Mouse (Mus musculus) adrenal gland, postnatal 14 days (tissue): ENCODE results near the gene Slc4a5. TPM values are rescaled to one million over a fixed set of nuclear protein-coding genes. Genes with fewer than 3 reads are reported as not detected.
A peak's percentile ranks its signal among the peaks of the same experiment; 100 is the strongest.

ENCODE experiments used
- DNase-seq: peaks from one replicate; pipeline ENCODE4 v3.0.0; 2021; ENCODE audit warnings: mixed read lengths
- long read RNA-seq, 2 experiments: library from polyadenylated mRNA; stranded (forward); transcript quantifications; one replicate each; pipeline ENCODE4 v2.0.0; 2021
- total RNA-seq: library from RNA; stranded (reverse); gene quantifications from 2 replicates; pipeline ENCODE4 v1.2.3, GENCODE M21; 2021

Slc4a5 gene
- total RNA-seq = 0.30 and 0.98 TPM in 2 replicates
- long read RNA-seq, experiment 1 = 0 reads
- long read RNA-seq, experiment 2 = 0 reads

DNA sequence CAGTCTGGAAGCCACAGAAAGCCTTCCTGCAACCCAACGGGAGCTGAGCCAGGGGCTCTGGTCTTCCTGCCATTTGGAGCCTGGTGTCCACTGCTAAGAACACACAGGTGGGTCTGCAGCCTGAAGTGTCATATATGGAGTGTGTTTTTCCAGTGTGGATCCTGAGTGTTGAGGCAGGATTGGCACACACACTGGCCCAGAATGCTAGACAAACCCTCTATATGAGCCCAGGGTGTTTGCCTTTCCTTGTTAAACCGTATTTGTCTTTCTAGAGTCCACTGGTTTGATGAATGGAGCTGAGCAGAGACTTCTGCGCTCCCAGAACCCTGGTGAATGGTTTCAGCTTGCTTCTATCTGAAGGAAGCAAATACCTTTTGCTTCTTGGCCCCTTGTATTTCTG is at the start of gene Slc4a5:
TSS of gene Slc4a5 (plus strand) at position 15 of the 400 bp plus-strand sequence.
- DNase-seq = no peak

DNA sequence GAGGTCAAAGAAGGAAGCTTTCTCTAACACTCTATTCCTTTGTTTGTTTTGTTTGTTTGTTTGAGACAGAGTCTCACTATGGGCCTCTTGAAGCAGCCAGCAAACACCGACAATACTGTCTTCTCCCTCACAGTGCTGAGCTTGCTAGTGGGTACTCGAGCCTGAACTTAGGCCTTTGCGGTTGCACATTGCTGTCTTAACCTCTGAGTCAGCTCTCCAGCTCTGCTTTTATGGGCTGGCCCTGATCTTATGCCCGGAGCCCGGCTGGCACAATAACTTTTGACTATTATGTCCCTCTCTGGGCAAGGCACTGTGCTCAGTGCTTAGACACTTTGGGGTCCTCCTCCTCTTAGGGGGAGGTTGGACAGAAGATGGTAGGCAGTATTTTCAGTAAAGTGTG is 49.8 kb upstream of the Slc4a5 start:
- DNase-seq = peak; percentile 53

DNA sequence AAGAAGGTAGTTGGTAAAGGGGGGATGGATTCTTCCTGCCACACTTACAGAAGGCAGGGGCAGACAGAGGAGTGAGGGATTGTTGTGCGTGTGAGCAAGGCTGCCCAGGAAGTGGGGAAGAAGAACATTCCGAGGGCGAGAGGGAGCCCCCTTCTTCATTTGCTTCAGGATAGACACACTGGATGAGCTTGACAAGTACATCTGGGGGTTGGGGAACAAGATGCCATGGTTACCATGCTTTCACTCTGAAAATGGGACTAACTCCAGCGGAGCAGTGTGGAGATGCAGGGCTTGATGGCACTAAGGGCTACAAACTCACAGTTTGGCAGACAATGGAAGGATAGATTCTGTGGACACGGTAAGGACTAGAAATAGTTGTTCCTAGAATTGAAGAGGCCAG is 48.6 kb upstream of the Slc4a5 start:
- no peak for DNase-seq

DNA sequence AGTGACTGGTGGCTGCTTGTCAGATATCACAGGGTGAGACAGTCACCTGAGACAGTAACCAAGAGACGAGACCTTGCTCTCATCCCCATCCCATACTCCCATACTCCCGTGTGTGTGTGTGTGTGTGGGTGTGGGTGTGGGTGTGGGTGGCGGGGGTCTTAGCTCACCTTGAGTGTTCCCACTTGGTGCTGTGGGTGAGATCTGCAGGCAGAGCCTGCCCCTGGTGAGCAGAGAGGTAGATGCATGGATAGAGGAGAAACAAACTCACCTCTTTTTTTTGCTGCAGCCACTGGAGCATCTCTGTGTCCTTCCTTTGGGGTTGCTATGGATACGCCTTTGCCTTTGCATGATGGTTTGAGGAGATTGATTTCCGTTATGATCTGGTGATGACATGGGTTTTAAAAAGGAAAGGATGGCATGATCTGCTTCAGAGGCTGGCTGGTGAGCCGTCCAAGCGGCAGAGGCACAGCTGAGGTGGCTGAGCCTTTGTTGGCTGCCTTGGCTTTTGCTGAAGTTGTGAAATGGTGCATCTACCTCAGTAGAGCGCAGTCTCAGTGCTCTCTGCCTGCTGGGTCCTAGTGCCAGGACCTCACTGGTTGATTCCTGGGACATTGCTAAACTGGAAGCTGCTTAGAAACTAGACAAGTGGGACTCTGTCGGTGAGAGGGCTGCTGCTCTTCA is 47.2 kb upstream of the Slc4a5 start:
- DNase-seq = no peak

DNA sequence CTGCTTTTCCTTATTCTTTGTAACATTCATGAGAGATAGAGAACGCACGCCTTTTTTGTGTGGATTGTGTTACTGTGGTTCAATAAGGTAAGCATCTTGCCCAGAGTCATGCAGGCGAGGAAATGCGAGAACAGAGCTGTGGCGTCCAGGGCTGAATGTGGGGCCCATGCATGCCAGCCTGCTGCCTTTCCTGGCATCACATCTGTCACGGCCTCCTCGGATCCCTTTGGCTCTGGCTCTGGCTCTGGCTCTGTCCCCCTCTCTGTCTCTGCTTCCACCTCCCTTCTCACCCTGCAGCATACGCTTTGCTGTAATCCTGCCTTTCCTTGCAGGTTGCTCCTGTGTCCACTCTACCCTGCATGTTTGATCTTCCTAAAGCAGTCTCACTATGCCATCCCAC is 43.6 kb upstream of the Slc4a5 start:
- DNase-seq = no peak

DNA sequence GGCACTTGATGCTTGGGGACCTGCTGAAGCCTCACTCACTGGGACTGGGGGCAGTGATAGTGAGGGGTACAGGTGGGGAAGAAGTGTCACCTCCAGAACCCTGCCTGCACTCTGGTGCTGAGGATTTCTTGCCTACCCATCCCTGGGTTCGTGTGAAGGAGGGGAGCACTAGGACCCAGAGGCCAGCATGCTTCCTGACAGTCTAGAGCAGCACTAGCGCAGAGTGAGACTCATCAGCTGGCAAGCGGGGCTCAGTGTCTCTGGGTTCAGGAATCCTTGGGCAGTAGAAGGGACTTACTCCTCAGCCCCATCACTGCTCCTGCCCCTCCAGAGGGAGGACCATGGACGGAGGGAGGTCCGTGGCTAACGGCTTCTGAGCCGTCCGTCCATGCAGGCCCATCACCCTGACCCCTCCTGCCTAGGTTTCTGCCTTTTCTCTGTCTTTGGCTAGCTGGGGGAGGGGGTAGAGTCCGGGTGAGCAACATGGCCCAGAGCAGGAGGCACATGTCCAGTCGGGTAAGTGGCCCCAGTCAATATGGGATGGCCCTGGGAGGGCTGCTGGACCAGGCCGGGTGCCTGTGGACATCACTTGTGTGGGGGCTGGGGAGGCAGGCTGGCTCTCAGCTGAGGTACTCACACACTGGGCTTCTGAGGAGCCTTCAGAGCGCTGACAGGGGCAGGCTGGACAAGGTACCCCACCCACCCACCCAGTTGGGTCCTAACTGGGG is 40.1 kb upstream of the Slc4a5 start:
- peak; percentile 73 for DNase-seq

DNA sequence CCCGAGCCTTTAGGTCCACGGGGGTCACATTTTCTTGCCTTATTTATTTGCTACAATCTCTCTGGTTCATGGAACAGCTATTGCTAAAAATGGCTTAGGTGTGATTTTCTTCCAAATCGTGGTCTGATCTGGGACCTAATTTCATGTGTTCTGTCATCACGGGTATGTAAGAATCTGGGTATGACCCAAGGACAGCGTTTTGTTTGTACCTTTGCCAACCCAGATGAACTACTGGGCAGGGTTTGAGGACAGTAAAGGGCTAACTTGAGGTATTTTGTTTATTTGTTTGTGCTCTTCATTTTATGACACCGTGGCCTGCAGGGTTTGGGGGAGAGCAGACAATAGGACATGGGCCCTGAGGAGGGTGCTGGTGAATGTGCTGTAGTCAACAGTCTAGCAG is 39.0 kb upstream of the Slc4a5 start:
- DNase-seq = no peak

DNA sequence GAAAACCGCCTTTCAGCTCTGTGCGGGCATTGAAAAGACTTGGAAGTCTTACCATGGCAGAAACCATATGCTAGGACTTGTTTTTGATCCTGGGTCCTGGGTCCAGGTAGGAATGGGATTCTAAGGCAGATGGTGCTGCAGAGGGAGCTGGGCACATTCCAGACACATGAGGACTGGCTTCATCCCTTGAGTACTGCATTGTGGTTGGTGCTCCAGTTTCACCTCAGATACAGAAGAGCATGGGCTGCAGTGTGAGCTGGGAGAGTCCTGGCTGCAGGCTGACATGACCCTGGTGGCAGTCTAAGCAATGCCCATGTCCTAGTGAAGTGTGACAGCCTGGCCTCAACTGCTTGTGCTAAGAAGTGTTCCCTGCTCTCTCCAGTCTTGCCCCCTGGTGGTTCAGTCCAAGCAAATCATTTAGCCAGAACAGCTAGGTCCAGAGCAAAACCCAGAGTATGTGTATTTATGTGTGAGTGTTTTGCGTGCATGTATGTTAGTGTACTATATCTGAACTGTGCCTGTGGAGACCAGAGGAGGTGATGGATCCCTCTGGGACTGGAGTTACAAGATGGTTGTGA is 34.7 kb upstream of the Slc4a5 start:
- DNase-seq = no peak

DNA sequence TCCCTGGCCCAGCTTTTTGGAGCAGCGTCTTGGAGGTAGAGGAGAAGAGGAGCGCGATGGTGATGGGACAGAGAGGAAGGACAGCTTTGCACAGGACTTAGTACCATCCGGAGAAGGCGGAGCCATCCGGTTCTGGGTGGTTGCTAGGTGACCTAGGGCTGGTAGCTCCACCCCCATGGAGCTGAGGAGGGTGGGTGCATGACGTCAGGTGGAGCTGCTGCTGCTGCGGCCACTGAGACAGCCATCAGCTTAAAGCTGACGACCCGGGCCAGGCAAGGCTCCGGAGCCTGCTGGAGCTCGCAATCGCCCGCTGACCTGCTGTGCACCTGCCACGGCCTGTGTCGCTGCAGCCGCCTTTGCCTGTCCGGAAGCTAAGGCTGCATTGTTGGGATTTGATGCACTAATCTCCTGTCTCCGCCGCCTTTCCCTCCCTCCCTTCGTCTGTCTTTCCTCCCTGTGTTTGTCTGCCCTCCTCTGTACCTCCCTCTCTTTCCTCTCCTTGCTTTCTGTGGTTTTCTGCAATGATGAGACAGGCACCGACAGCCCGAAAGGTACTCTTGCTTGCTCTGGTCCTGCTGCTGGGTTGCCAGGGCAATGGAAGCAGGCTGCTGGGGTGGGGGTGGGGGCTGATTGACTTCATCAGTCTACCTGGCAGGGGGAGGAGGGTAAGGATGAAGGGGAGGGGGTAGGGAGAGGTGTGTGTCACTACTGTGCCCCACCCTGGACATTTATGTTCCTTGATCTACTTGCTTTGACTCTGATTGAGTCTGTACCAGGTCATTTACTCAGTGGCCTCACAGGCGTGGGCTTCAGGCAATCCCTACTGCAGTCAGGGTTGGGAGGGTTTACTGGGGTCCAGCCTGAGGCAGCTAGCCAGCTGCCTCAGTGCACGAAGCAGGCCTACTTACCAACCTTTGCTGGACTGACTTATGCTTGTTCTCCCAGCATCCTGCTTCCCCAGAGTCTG is 33.5 kb upstream of the Slc4a5 start:
- DNase-seq = peak; percentile 78

DNA sequence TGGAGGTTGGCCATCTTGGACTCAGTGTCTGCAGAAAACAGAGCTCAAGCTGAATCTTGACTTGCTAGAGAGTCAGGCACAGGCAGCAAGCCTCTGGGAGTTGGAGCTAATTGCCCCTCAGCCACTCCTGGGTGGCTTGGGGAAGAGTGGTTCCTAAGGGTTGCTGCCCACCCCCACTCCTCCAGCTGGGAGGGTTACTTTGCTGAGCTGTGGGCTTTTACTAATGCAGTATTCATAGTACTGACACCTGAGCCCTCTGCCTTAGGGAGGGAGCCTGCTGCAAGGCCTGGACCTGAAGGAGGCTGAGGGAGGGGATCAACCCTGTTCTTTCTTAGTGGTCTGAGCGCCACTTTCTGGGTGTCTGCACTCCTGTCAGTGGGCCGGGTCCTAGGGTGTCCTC is 32.7 kb upstream of the Slc4a5 start:
- DNase-seq = no peak

DNA sequence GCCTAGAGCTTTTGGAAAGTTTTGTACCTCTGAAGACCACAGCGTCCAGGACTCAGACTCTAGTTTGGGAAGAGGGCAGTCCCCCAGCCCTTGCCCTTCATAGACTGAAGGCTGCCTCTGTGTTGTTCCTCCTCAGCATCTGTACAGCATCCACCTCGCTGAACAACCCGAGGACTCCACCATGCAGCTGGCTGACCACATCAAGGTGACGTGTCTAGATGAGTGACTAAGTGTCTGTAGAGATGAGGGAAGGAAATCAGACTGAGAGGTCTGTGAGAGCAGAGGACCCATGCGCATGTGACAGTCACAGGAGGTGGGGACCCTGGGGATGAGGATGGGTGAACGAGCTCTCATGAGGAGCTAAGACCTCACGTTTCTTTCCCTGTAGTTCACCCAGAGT is 26.1 kb upstream of the Slc4a5 start:
- DNase-seq = no peak

DNA sequence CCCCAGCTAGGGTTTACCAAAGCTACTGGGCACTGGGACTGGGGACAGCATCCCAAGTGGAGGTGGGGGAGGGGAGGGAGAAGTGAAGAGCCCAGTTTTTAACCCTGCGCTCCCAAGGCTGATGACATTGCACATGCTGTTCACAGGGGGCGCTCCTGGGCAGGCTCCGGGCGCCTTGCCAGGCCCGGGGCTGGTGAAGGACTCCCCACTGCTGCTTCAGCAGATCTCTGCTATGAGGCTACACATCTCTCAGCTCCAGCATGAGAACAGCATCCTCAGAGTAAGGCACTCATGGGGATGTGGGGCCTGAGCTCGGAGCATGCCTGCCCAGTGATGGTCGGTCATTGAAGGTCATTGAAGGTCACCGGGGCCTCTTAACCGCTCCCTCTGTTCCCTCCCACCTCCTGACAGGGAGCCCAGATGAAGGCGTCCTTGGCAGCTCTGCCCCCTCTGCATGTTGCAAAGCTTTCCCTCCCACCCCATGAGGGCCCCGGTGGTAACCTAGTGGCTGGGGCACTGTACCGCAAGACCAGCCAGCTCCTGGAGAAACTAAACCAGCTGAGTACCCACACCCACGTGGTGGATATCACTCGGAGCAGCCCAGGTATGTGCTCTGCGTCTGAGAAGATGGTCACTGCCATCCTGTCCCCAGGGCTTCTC is 22.2 kb upstream of the Slc4a5 start:
- DNase-seq = peak; percentile 90

DNA sequence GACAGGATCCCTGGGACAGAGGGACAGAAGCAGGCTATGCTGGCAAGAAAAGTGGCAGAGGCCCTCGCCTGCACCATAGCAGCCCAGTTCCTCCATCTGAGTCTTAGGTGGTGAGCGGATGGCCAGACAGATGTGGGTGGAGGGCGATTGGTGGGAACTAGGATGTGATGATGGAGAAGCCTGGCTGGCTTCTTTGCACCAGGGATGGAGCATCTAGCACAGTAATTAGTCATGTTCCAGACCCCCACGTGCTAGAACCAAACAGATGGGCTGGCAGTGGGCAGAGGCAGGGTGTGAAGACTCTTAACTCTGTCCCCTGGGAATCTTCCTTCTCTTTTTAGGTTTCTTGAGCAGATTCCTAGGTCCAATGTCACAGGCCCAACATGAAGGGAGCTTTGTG is 16.3 kb upstream of the Slc4a5 start:
- no peak for DNase-seq

DNA sequence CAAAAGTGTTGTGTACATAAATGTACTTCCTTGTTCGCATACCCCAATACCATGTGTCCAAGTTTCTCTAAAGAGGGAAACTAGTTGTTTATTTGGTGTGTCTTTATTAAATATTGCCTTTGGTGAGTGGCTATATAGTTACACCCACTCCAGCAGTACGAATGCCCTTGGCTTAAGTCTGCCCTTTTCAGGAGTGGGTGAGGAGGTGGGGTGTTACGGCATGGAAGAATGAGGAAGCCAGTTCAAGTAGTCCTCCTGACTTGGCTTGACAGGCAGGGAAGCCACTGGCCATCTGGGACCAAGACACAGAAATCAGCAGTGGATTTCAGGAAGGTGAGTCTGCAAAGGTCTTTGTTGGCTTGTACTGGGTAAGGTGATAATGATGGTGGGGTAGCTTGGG is 13.8 kb upstream of the Slc4a5 start:
- no peak for DNase-seq

DNA sequence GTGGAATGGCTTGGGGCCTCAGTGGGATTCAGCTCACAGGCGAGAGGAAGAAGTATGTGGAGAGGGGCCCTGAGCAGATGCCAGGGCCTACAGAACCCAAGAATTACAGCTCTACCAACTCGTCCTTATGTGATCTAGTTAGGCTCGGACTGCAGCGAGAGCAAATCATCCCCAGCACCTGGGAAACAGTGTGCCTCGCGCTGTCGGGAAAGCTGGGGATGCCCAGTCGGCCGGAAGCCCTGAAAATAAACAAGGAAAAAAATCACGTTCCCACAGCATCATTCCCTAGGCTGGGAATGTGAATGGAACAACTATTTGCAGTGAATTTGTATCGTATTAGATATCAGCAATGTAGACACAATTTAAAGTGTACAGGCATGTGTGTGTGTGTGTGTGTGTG is 13.3 kb upstream of the Slc4a5 start:
- DNase-seq = no peak

DNA sequence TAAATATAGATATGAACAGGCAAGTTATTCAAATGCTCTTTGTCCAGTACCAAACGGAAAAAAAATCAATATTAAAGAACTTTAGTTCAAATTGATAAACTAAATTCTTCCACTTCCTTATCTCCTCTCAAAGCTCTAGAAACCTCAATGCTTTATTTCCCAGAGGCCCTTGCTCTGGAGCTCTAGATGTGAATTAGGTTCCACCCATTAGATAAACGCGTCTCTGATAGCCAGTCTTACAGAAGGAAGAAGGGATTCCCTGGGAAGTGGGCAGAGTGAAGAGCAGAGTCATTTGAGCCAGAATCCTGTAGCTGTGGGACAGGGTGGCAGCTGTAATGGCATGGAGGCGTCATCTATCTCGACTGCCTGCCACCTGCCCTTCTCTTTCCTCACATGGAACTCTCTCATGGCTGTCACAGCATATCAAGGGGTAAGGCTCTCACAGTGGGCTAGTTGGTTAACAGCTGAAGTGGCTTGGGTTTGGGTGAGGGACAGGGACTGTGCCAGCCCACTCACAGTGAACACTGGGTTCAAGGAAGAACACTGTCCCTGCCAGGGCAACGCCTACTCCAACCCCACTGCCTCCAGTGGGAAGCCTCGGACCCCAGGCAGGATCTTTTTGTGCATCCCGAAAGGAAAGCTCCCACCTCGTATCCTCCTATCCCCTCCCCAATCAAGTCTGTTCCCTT is 12.1 kb upstream of the Slc4a5 start:
- DNase-seq = no peak

DNA sequence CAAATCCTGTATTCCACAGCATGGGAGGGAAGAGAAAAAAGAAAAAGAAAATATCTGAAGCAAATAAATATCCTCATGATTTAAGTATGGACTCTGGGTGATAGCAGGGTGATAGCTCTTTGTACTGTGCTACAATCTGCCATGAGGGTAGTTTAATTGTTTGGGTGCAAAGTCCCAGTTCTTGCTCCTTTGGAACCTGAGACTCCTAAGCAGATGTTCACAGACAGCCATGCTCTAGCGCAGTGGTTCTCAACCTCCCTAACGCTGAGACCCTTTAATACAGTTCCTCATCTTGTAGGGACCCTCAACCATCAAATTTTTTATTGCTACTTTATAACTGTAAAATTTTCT is 11.6 kb upstream of the Slc4a5 start:
- DNase-seq = no peak

DNA sequence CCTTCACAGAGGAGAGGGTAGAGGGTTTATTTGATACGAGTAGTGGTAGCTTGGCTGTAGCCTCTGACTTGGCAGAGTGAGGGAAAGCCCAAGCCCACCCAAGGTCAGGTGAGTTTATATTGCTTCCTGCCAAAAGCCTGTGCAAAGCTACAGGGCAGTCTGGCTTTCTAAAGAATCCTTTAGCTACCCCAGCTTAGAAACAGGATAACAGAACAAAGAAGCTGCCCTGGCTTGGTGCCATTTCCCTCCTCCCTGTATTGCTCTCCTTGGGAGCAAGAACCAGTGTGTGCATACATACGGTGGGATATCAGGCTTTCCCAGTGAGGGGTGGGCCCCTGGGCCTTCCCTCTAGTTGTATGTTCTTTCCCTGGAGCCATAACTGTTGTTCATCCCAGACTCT is 9.1 kb upstream of the Slc4a5 start:
- no peak for DNase-seq

DNA sequence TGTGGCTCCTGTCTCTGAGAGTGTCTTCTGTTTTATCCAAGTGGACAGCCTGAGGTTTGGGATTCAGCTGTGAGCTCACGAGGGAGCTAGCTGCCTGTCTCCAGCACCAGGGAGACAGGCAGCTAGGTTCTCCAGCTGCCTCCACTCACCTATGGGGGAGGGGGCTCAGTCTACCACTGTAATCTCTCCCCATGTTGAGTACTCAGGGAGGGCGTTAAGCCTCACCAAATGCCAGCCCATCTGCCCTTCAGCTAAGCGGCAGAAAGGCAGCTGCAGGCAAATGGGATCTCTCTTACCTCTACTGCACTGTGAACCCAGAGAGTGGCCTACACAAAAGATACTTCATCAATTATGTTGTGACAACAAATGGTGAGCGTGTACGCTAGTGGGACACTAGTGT is 8.1 kb upstream of the Slc4a5 start:
- no peak for DNase-seq

DNA sequence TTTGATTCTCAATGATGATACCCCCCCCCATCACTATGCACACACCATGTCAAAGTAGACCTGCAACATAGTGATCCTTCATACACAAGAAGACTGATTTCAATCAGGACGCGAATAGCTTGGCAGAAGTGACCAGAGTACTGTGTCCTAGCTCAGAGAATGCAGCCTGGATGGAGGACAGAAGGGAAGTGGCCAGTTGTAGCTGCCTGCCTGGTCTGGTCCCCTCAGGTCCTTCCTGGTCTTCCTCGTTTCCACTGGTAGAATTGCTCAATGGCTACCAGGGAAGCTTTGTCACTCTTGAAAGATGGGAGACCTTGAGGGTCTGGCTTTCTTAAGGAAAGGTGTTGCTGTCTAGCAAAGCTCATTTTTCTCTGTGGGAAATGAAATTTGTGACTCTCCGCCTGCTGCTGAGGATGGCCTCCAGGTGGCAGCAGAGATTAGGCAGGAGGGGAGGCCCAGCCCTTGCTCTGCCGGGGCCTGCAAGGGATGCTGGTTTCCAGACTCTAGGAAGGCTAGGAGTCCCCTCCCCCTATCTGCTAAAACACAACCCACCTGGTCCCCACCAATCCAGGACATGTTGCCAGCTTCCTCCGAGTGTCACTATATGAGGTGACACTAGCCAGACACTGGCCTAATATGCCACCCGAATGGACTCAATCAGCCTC is 4.5 kb upstream of the Slc4a5 start:
- peak; percentile 85 for DNase-seq

DNA sequence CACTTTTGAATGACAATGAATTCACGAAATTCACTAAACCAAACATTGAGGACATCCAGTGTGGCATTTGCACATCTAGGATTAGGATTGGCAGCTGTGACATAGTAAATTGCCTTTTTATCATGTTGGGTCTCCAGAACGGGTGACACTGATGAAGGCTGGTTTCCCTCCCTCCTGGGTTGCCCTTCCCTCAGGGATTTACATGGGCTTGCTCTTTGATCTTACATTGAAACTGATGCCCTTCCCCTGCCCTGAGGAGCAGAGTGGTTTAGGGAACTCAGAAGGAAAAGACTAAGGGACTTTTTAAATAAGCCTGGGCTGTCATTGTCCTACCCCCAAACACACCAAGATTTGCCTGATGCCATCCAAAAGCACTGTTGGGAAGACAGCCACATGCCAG is 11.9 kb downstream of the Slc4a5 start:
- no peak for DNase-seq
